Mouse (Mus musculus): ENCODE measurements around the gene Gosr1. TPM values are rescaled to one million over a fixed set of nuclear protein-coding genes. Genes with fewer than 3 reads are reported as not detected.
A peak's percentile ranks its signal among the peaks of the same experiment; 100 is the strongest.

The Gosr1 gene
- polyA plus RNA-seq, 2 experiments: 24.7 to 36.3 TPM

DNA sequence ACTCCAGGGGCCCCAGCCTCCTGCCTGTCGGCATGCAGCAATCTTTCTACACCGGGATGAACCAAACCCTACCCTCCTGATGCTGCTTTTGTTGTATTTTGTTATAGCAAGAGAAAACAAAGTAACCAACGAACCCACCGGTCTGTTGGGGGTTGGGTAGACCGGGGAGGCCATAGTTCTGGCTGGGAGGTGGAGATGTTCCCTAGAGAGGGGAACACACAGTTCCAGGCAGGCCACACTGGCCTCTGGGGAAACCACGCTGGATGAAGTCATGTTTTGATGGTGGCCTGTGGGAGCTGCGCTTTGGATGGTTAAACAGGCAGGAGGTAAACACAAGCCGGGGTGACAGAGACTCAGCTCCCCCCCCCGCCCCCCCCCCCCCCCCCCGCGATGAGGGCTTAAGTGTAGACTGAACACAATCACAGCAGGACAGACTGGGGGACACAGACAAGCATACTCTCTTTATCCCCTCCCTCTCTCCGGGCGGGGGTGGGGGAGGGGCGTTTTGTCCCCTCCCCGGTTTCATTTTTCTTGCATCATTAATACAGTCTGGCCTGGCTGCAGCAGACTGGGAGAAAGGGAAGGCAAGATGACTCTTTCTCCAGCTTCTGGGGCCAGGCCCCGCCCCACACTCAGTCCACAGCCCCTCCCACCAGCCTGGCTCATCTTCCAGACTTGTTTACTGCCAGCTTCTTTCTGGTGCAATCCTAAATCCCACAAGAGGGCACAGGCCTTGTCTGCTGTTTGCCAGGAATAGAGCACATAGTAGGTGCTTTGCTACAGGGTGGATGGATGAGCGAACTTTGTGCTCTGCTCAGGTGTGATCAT is 53.5 kb downstream of the Gosr1 start:
- no peak overlapping the region for H3K27ac ChIP-seq (replicated peaks; ENCODE audit: low read depth, low read length)
- no peaks in the 10 kb centered on the region for H3K27me3 ChIP-seq (ENCODE audit: control insufficient read depth, insufficient read depth, low read length)
- no peaks in the 10 kb centered on the region for H3K36me3 ChIP-seq (ENCODE audit: control insufficient read depth, insufficient read depth, low read length)
- 0 out of 2 replicates have a peak, but pooled peaks cover 3% of the 10 kb centered on the region for H3K9me3 ChIP-seq (ENCODE audit: control insufficient read depth, low read length)
- ATAC-seq (ENCODE audit: low FRiP score, low read depth) (peak; percentile 47; the same call in 1 of the 2 replicates), DNase-seq (ENCODE audit: low spot score) (peak; percentile 17)
- no peak for TF ChIP-seq POLR2A (IDR thresholded peaks at IDR 0.05; ENCODE audit: borderline replicate concordance, extremely low read depth, insufficient read depth, insufficient read length)
- WGBS: 33% methylated on average over 9 of the region's 17 CpGs
- H3K4me3 ChIP-seq (replicated peaks; ENCODE audit: low read length): no peak overlapping the region
- no peaks in the 10 kb centered on the region for H3K4me1 ChIP-seq (ENCODE audit: control insufficient read depth, insufficient read depth, low read length)
- no peak overlapping the region for H3K9ac ChIP-seq (ENCODE audit: low read depth, low read length, severe bottlenecking)
- no peak overlapping the region for H3K4me2 ChIP-seq (replicated peaks; ENCODE audit: low read depth, low read length, severe bottlenecking)

GRCm38 (mm10) chr11:76708881-76709280 is 54.5 kb downstream of the Gosr1 start:
- no peaks in the 10 kb centered on the region for H3K27me3 ChIP-seq (ENCODE audit: control insufficient read depth, insufficient read depth, low read length)
- no peak overlapping the region for H3K4me2 ChIP-seq (replicated peaks; ENCODE audit: low read depth, low read length, severe bottlenecking)
- no peaks in the 10 kb centered on the region for H3K4me1 ChIP-seq (ENCODE audit: control insufficient read depth, insufficient read depth, low read length)
- DNase-seq (ENCODE audit: low spot score): no peak
- no peak for TF ChIP-seq POLR2A (IDR thresholded peaks at IDR 0.05; ENCODE audit: borderline replicate concordance, extremely low read depth, insufficient read depth, insufficient read length)
- no peak for ATAC-seq (ENCODE audit: low FRiP score, low read depth)
- no peaks in the 10 kb centered on the region for H3K36me3 ChIP-seq (ENCODE audit: control insufficient read depth, insufficient read depth, low read length)
- 0 out of 2 replicates have a peak, but pooled peaks cover 3% of the 10 kb centered on the region for H3K9me3 ChIP-seq (ENCODE audit: control insufficient read depth, low read length)
- H3K27ac ChIP-seq (replicated peaks; ENCODE audit: low read depth, low read length): no peak overlapping the region
- H3K4me3 ChIP-seq (replicated peaks; ENCODE audit: low read length): no peak overlapping the region
- WGBS: 37% methylated on average over 1 of the region's 1 CpGs
- no peak overlapping the region for H3K9ac ChIP-seq (ENCODE audit: low read depth, low read length, severe bottlenecking)

DNA sequence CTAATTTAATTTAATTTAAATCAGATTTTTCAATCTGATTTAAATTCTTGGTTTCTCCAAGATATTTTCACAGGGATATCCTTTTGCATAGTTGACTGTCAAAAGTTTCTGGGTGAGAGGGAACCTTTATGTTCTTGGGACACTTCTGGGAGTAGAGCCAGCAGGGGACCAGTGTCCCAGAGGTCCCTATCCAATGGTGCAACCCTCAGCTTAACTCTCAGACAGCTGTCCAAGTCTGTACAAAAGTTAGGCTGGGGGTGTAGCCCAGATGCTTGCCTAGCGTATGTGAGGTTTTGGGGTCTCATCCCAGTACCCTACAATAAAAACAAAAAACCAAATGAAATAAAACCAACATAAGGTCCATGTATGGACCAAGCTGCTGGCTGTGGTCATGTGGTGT is 55.3 kb downstream of the Gosr1 start:
- 0 out of 2 replicates have a peak, but pooled peaks cover 3% of the 10 kb centered on the region for H3K9me3 ChIP-seq (ENCODE audit: control insufficient read depth, low read length)
- no peak for TF ChIP-seq POLR2A (IDR thresholded peaks at IDR 0.05; ENCODE audit: borderline replicate concordance, extremely low read depth, insufficient read depth, insufficient read length)
- no peak overlapping the region for H3K4me2 ChIP-seq (replicated peaks; ENCODE audit: low read depth, low read length, severe bottlenecking)
- H3K9ac ChIP-seq (ENCODE audit: low read depth, low read length, severe bottlenecking): no peak overlapping the region
- no peaks in the 10 kb centered on the region for H3K27me3 ChIP-seq (ENCODE audit: control insufficient read depth, insufficient read depth, low read length)
- DNase-seq (ENCODE audit: low spot score) (no peak), ATAC-seq (ENCODE audit: low FRiP score, low read depth) (no peak)
- 88% methylated on average over 1 of the region's 1 CpGs for WGBS
- no peaks in the 10 kb centered on the region for H3K4me1 ChIP-seq (ENCODE audit: control insufficient read depth, insufficient read depth, low read length)
- H3K27ac ChIP-seq (replicated peaks; ENCODE audit: low read depth, low read length): no peak overlapping the region
- H3K36me3 ChIP-seq (ENCODE audit: control insufficient read depth, insufficient read depth, low read length): no peaks in the 10 kb centered on the region
- H3K4me3 ChIP-seq (replicated peaks; ENCODE audit: low read length): no peak overlapping the region

- no peaks in the 10 kb centered on the region for H3K4me1 ChIP-seq (ENCODE audit: control insufficient read depth, insufficient read depth, low read length)
- 0 out of 2 replicates have a peak, but pooled peaks cover 3% of the 10 kb centered on the region for H3K9me3 ChIP-seq (ENCODE audit: control insufficient read depth, low read length)
- no peak overlapping the region for H3K9ac ChIP-seq (ENCODE audit: low read depth, low read length, severe bottlenecking)
- 82% methylated on average over 3 of the region's 3 CpGs for WGBS
- H3K27ac ChIP-seq (replicated peaks; ENCODE audit: low read depth, low read length): no peak overlapping the region
- no peak overlapping the region for H3K4me3 ChIP-seq (replicated peaks; ENCODE audit: low read length)
- no peak overlapping the region for H3K4me2 ChIP-seq (replicated peaks; ENCODE audit: low read depth, low read length, severe bottlenecking)
- no peak for ATAC-seq (ENCODE audit: low FRiP score, low read depth)
- DNase-seq (ENCODE audit: low spot score): no peak
- H3K36me3 ChIP-seq (ENCODE audit: control insufficient read depth, insufficient read depth, low read length): no peaks in the 10 kb centered on the region
- TF ChIP-seq POLR2A (IDR thresholded peaks at IDR 0.05; ENCODE audit: borderline replicate concordance, extremely low read depth, insufficient read depth, insufficient read length): no peak
- H3K27me3 ChIP-seq (ENCODE audit: control insufficient read depth, insufficient read depth, low read length): no peaks in the 10 kb centered on the region
Observed at GRCm38 (mm10) chr11:76707656-76708055, 55.7 kb downstream of the Gosr1 start.

DNA sequence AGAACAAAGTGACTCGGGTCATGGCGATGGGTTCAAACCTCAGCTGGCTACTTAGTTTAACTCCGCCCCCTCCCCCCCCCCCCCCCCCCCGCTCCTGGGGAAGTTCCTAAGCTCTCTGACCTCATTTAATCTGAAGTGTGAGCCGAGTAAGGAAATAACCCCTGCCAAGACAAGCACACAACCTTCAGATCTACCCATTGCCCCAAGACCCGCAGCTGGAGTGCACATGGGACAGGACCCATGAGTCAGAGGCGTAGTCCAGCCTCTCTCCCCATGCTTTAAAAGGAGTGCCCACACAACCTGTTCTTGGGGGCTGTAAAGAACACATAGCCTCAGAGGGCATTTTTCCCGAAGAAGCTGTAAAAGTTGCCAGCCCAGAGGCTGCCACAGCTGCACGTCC is 63.8 kb downstream of the Gosr1 start:
- Histone ChIP-seq H3K27me3 (ENCODE audit: control insufficient read depth, insufficient read depth, low read length) (no peaks in the 10 kb centered on the region), H3K9me3 (ENCODE audit: control insufficient read depth, low read length) (no peaks in the 10 kb centered on the region), H3K9ac (ENCODE audit: low read depth, low read length, severe bottlenecking) (no peak overlapping the region), H3K36me3 (ENCODE audit: control insufficient read depth, insufficient read depth, low read length) (no peaks in the 10 kb centered on the region), H3K4me3 (replicated peaks; ENCODE audit: low read length) (no peak overlapping the region), H3K4me2 (replicated peaks; ENCODE audit: low read depth, low read length, severe bottlenecking) (no peak overlapping the region), H3K4me1 (ENCODE audit: control insufficient read depth, insufficient read depth, low read length) (no peaks in the 10 kb centered on the region), H3K27ac (replicated peaks; ENCODE audit: low read depth, low read length) (no peak overlapping the region)
- ATAC-seq (ENCODE audit: low FRiP score, low read depth) (no peak), DNase-seq (ENCODE audit: low spot score) (no peak)
- no peak for TF ChIP-seq POLR2A (IDR thresholded peaks at IDR 0.05; ENCODE audit: borderline replicate concordance, extremely low read depth, insufficient read depth, insufficient read length)
- 51% methylated on average over 7 of the region's 9 CpGs for WGBS

Data from limb, embryonic 14.5 days (tissue).